Mouse (Mus musculus): ENCODE measurements around the gene Igfbpl1. TPM values are rescaled to one million over a fixed set of nuclear protein-coding genes. Genes with fewer than 3 reads are reported as not detected.

The Igfbpl1 gene
- polyA plus RNA-seq, 1 experiment from 2014 or later, result 10.0 TPM

DNA sequence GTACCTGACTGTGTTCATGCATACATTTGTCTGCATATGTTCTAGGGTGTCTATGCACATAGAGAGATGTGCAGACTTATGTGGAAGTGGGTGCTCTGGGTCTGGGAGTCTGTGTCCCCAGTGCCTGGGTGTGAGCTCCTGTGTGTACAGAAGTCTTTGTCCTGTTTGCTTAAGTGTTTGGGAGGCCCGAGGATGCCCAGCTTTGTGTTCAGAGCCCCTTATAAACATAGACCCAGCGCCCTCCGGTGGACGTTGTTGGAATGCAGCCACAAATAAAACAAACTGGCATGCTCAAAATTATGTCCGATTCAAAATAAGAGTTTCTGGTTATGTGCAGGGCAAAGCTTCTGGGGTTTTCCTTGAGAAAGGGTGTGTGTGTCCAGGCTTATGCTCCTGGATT, 55.1 kb downstream of the Igfbpl1 start:
- 0 out of 2 replicates have a peak, but pooled peaks have one; percentile 50 for ATAC-seq (replicated peaks; ENCODE audit: insufficient number of reproducible peaks, low FRiP score, low TSS enrichment, low read depth)
- H3K4me1 ChIP-seq (ENCODE audit: control insufficient read depth, insufficient read depth, low read length), result no peaks in the 10 kb centered on the region; the same call in none of the 2 replicates
- no peak overlapping the region for H3K27ac ChIP-seq (replicated peaks; ENCODE audit: low read depth, low read length)
- DNase-seq (ENCODE audit: low spot score), result peak; percentile 89
- H3K4me3 ChIP-seq (ENCODE audit: low read depth, low read length), result no peak overlapping the region
- peaks cover 7% of the 10 kb centered on the region for H3K27me3 ChIP-seq (ENCODE audit: control insufficient read depth, insufficient read depth, low read length)
- H3K4me2 ChIP-seq (ENCODE audit: low read depth, low read length), result no peak overlapping the region
- no peaks in the 10 kb centered on the region for H3K36me3 ChIP-seq (replicated peaks; ENCODE audit: control insufficient read depth, insufficient read depth, low read depth, low read length)
- H3K9ac ChIP-seq (replicated peaks; ENCODE audit: low read length), result no peak overlapping the region
- whole genome bisulfite sequencing, result 5% methylated on average over 5 of the region's 5 CpGs
- H3K9me3 ChIP-seq (replicated peaks; ENCODE audit: control insufficient read depth, low read length), result no peaks in the 10 kb centered on the region

DNA sequence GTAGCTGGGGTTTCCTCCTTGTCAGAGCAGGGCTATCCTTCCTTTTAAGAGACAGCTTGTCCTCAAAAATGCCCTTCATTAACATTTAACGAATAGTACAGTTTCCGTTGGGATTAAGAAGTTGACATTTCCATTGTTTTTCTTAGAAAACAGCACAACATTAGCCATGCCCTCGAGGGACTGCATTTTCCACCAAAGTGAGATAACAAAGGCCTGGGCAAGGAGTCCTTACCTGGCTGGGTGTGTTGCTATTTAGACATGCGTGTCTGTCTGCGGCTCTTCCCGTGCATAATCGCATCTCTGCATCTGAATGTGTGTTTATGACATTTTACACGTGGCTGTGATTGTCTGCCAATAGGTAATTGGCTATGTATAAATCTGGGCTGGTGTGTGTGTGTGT, 55.5 kb downstream of the Igfbpl1 start:
- 13% methylated on average over 8 of the region's 8 CpGs for WGBS
- Histone ChIP-seq H3K27ac (replicated peaks; ENCODE audit: low read depth, low read length) (no peak overlapping the region), H3K4me1 (ENCODE audit: control insufficient read depth, insufficient read depth, low read length) (peaks cover 2% of the 10 kb centered on the region), H3K4me3 (ENCODE audit: low read depth, low read length) (no peak overlapping the region), H3K4me2 (ENCODE audit: low read depth, low read length) (no peak overlapping the region), H3K27me3 (ENCODE audit: control insufficient read depth, insufficient read depth, low read length) (peaks cover 7% of the 10 kb centered on the region), H3K9me3 (replicated peaks; ENCODE audit: control insufficient read depth, low read length) (no peaks in the 10 kb centered on the region), H3K36me3 (replicated peaks; ENCODE audit: control insufficient read depth, insufficient read depth, low read depth, low read length) (no peaks in the 10 kb centered on the region), H3K9ac (replicated peaks; ENCODE audit: low read length) (no peak overlapping the region)
- ATAC-seq (replicated peaks; ENCODE audit: insufficient number of reproducible peaks, low FRiP score, low TSS enrichment, low read depth) (no peak), DNase-seq (ENCODE audit: low spot score) (no peak)

DNA sequence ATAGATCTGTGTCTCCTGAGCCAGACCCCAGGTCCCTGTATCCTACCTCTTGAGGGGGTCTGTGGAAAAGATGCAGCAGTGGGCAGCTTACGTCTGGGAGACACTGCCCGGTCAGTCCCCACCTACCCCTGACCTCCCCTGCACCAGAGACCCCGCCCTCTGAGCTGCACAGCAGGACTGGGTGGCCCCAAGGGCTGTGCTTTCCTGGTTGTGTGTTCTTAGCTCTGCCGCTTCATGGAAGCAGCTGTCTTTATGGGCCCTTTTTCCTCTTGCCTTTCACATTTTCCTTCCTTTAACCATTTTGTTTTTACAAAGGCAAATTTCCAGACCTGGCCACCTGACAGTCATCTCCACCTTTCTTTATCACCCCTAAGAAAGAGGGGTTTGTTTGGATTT, 56.1 kb downstream of the Igfbpl1 start:
- Histone ChIP-seq H3K4me3 (ENCODE audit: low read depth, low read length) (no peak overlapping the region), H3K9me3 (replicated peaks; ENCODE audit: control insufficient read depth, low read length) (no peaks in the 10 kb centered on the region), H3K27me3 (ENCODE audit: control insufficient read depth, insufficient read depth, low read length) (peaks cover 7% of the 10 kb centered on the region), H3K9ac (replicated peaks; ENCODE audit: low read length) (no peak overlapping the region), H3K36me3 (replicated peaks; ENCODE audit: control insufficient read depth, insufficient read depth, low read depth, low read length) (no peaks in the 10 kb centered on the region), H3K4me2 (ENCODE audit: low read depth, low read length) (no peak overlapping the region), H3K27ac (replicated peaks; ENCODE audit: low read depth, low read length) (no peak overlapping the region), H3K4me1 (ENCODE audit: control insufficient read depth, insufficient read depth, low read length) (peaks cover 4% of the 10 kb centered on the region)
- no peak for DNase-seq (ENCODE audit: low spot score)
- WGBS, result 3% methylated on average over 4 of the region's 4 CpGs
- no peak for ATAC-seq (replicated peaks; ENCODE audit: insufficient number of reproducible peaks, low FRiP score, low TSS enrichment, low read depth)

DNA sequence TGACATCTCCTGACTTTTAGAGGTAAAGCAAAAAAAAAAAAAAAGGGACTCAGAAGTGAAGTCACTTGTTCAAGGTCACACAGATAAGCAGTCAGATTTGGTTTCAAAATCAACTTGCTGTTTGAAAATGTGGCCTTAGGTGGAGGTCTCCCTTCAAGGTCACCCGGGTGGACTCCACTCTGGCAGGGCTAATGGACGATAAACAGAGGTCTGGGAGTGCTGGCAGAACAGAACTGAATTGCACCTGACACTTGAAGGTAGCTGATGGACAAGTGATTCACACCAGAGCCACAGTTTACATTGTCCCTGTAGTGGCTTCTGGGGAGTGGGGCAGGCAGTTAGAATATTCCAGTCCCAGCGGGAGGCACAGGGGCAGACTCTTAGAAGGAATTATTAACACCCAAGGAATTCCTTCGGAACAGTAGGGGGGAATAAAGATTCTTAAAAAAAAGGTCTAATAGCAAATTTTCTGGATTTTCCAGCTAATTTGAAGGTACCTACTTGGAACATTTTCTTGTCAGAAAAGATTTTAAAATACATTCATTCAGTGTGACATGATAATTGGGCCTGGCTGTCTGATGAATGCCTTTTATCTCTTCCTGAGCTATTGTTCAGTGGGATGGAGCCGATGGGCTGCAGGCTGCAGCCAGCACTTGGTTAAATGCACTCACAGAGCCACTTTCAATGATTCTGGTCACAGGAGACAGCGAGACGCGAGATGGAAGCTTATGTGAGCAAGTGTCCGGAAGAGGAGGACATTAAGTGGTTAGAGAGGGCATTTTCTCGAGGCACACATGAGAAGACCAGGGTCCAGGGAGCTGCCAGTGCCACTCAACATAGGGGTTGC, 56.7 kb downstream of the Igfbpl1 start:
- no peak overlapping the region for H3K9ac ChIP-seq (replicated peaks; ENCODE audit: low read length)
- H3K27ac ChIP-seq (replicated peaks; ENCODE audit: low read depth, low read length), result no peak overlapping the region
- no peak overlapping the region for H3K4me2 ChIP-seq (ENCODE audit: low read depth, low read length)
- H3K27me3 ChIP-seq (ENCODE audit: control insufficient read depth, insufficient read depth, low read length), result peaks cover 11% of the 10 kb centered on the region
- H3K9me3 ChIP-seq (replicated peaks; ENCODE audit: control insufficient read depth, low read length), result no peaks in the 10 kb centered on the region
- DNase-seq (ENCODE audit: low spot score), result no peak
- ATAC-seq (replicated peaks; ENCODE audit: insufficient number of reproducible peaks, low FRiP score, low TSS enrichment, low read depth), result no peak
- WGBS, result 6% methylated on average over 10 of the region's 10 CpGs
- no peak overlapping the region for H3K4me3 ChIP-seq (ENCODE audit: low read depth, low read length)
- peaks cover 6% of the 10 kb centered on the region for H3K4me1 ChIP-seq (ENCODE audit: control insufficient read depth, insufficient read depth, low read length)
- H3K36me3 ChIP-seq (replicated peaks; ENCODE audit: control insufficient read depth, insufficient read depth, low read depth, low read length), result no peaks in the 10 kb centered on the region

DNA sequence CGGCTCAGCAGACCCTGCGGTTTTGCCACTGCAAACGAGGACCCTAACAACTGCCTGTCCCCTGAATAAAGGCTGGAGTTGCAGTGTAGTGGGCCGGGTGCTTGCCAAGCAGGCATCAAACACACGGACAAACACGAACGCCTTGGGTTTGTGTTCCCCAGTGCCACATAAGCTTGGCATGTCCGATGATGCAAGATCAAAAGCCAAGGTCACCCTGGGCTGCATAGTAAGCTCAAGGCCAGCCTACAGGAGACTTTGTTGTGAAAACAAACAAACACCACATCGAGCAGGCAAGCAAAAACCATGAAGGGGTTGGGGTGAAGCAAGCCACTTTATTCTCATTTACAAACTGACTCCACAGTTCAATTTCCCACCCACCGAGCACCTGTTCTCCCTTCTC, 57.6 kb downstream of the Igfbpl1 start:
- Histone ChIP-seq H3K4me1 (ENCODE audit: control insufficient read depth, insufficient read depth, low read length) (peaks cover 11% of the 10 kb centered on the region), H3K9ac (replicated peaks; ENCODE audit: low read length) (no peak overlapping the region), H3K27me3 (ENCODE audit: control insufficient read depth, insufficient read depth, low read length) (peaks cover 14% of the 10 kb centered on the region), H3K27ac (replicated peaks; ENCODE audit: low read depth, low read length) (no peak overlapping the region), H3K9me3 (replicated peaks; ENCODE audit: control insufficient read depth, low read length) (no peaks in the 10 kb centered on the region), H3K4me2 (ENCODE audit: low read depth, low read length) (no peak overlapping the region), H3K4me3 (ENCODE audit: low read depth, low read length) (no peak overlapping the region), H3K36me3 (replicated peaks; ENCODE audit: control insufficient read depth, insufficient read depth, low read depth, low read length) (no peaks in the 10 kb centered on the region)
- ATAC-seq (replicated peaks; ENCODE audit: insufficient number of reproducible peaks, low FRiP score, low TSS enrichment, low read depth) (no peak), DNase-seq (ENCODE audit: low spot score) (no peak)
- WGBS, result 40% methylated on average over 10 of the region's 10 CpGs

DNA sequence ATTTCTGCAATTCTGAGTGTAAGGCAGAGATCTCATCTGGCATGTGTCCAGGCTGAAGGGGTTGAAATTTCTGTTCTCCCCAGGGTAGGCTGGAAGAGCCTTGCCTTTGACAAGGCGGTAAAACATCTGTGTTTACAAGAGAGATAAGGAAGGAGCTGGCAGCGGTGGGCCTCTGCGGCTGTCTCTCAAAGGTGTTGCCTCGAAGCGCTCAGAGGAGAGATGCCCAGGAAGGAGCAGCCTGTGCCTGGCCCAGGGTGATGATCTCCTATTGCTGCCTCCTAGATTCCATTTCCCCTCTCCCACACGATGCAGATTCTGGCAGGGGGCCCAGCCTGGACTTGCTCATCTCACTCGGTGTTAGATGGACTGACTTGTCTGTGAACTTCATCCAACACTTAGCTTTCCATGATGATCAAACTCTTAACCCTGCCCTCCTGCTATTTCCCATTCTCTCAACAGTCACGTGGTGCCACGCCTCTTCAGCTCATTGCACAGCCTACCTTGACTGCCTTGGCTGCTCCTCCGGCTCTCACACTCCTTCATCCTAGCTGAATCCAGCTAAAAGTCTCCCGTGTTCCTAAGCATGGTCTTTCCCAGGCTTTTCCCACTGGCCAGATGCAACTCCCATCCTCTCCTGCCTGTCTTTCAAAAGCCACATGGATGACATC, 58.7 kb downstream of the Igfbpl1 start:
- Histone ChIP-seq H3K4me2 (ENCODE audit: low read depth, low read length) (no peak overlapping the region), H3K27ac (replicated peaks; ENCODE audit: low read depth, low read length) (no peak overlapping the region), H3K9me3 (replicated peaks; ENCODE audit: control insufficient read depth, low read length) (no peaks in the 10 kb centered on the region), H3K9ac (replicated peaks; ENCODE audit: low read length) (no peak overlapping the region), H3K4me3 (ENCODE audit: low read depth, low read length) (no peak overlapping the region), H3K27me3 (ENCODE audit: control insufficient read depth, insufficient read depth, low read length) (peaks cover 14% of the 10 kb centered on the region), H3K4me1 (ENCODE audit: control insufficient read depth, insufficient read depth, low read length) (peaks cover 13% of the 10 kb centered on the region), H3K36me3 (replicated peaks; ENCODE audit: control insufficient read depth, insufficient read depth, low read depth, low read length) (no peaks in the 10 kb centered on the region)
- WGBS, result 66% methylated on average over 11 of the region's 11 CpGs
- DNase-seq (ENCODE audit: low spot score) (no peak), ATAC-seq (replicated peaks; ENCODE audit: insufficient number of reproducible peaks, low FRiP score, low TSS enrichment, low read depth) (no peak)

DNA sequence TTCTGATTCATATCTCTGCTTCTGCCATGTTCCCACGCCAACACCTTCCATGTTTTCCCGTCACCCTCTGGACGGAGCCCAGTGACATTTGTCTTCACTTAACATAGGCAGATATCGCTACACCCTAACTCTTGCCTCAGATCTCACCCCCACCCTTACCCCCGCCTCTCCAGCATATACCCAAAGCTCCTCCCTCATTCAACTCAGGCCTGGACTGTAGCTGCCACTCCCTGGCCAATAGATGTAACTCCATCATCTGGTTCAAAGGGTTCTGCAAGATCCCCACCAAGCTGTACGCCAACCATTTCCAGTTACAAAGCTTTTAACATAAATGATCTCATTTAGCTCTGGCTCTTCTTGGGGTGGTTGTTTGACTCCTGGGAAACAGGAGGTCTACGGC, 59.9 kb downstream of the Igfbpl1 start:
- ATAC-seq (replicated peaks; ENCODE audit: insufficient number of reproducible peaks, low FRiP score, low TSS enrichment, low read depth), result no peak
- Histone ChIP-seq H3K4me3 (ENCODE audit: low read depth, low read length) (no peak overlapping the region), H3K9me3 (replicated peaks; ENCODE audit: control insufficient read depth, low read length) (no peaks in the 10 kb centered on the region), H3K27me3 (ENCODE audit: control insufficient read depth, insufficient read depth, low read length) (peaks cover 14% of the 10 kb centered on the region), H3K36me3 (replicated peaks; ENCODE audit: control insufficient read depth, insufficient read depth, low read depth, low read length) (no peaks in the 10 kb centered on the region), H3K4me2 (ENCODE audit: low read depth, low read length) (no peak overlapping the region), H3K27ac (replicated peaks; ENCODE audit: low read depth, low read length) (no peak overlapping the region), H3K9ac (replicated peaks; ENCODE audit: low read length) (no peak overlapping the region), H3K4me1 (ENCODE audit: control insufficient read depth, insufficient read depth, low read length) (peaks cover 13% of the 10 kb centered on the region)
- no peak for DNase-seq (ENCODE audit: low spot score)
- WGBS, result 65% methylated on average over 7 of the region's 7 CpGs

DNA sequence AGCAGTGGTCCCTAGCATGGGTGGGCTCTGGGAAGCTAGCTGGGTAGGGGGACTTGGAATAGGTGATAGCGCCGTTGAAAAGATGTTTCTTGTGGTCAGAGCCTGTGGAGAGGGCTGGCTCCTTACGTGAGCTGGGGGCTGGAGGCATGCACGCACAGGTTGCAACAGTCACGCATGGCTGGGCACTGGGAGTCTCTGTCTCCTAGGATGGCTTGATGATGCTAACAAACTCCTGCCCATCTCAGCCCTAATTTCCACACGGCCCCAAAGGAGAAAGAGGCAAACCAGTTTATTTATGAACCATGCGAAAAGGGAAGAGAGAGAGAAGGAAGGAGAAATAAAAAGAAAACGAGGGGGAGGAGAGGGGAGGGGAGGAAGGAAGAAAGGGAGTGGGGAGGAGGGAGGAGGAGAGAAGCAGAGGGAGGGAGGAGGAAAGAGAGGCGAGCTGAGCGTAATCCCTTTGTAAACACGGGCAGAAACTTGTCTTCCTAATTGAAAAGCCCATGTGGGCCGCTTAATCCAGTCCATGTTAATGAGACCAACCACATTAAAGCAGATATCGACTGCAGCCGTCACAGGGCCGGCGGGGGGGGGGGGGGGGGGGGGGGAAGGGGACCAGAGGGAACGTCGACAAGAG, 61.0 kb downstream of the Igfbpl1 start:
- peak; percentile 44 for DNase-seq (ENCODE audit: low spot score)
- peak overlapping the region; percentile 3 for H3K4me3 ChIP-seq (ENCODE audit: low read depth, low read length)

More for the DNA sequence above, 61.0 kb downstream of the Igfbpl1 start:
- 0% methylated on average over 13 of the region's 18 CpGs for WGBS
- H3K27me3 ChIP-seq (ENCODE audit: control insufficient read depth, insufficient read depth, low read length), result peaks cover 14% of the 10 kb centered on the region
- peak overlapping the region; percentile 23; the same call in 1 of the 2 replicates for H3K9ac ChIP-seq (replicated peaks; ENCODE audit: low read length)
- peaks cover 13% of the 10 kb centered on the region for H3K4me1 ChIP-seq (ENCODE audit: control insufficient read depth, insufficient read depth, low read length)
- no peaks in the 10 kb centered on the region for H3K9me3 ChIP-seq (replicated peaks; ENCODE audit: control insufficient read depth, low read length)
- no peak for ATAC-seq (replicated peaks; ENCODE audit: insufficient number of reproducible peaks, low FRiP score, low TSS enrichment, low read depth)
- H3K4me2 ChIP-seq (ENCODE audit: low read depth, low read length), result peak overlapping the region; percentile 50
- no peak overlapping the region for H3K27ac ChIP-seq (replicated peaks; ENCODE audit: low read depth, low read length)
- H3K36me3 ChIP-seq (replicated peaks; ENCODE audit: control insufficient read depth, insufficient read depth, low read depth, low read length), result no peaks in the 10 kb centered on the region
